Mouse (Mus musculus) C2C12 (cell line): ENCODE results near the gene Zfp746.

Experiments
- CTCF ChIP-seq: IDR thresholded peaks from one replicate; pipeline ENCODE4 v1.5.1; 2011; ENCODE audit not compliant: control insufficient read depth, insufficient read depth, insufficient read length
- FOSL1 ChIP-seq: IDR thresholded peaks from one replicate; pipeline ENCODE4 v1.8.0; 2011; ENCODE audit warnings: mild to moderate bottlenecking, low read length; ENCODE audit not compliant: poor library complexity, insufficient read depth, severe bottlenecking
- MAX ChIP-seq: IDR thresholded peaks from one replicate; pipeline ENCODE4 v1.6.1; 2011; ENCODE audit warnings: mild to moderate bottlenecking, control low read depth
- USF1 ChIP-seq: IDR thresholded peaks from one replicate; pipeline ENCODE4 v1.6.1; 2011; ENCODE audit warnings: low read depth, mild to moderate bottlenecking, control low read depth, moderate library complexity

GRCm38 (mm10) chr6:48064451-48064850 lies 21.9 kb downstream of the Zfp746 start:
- no peak for TF ChIP-seq CTCF
- TF ChIP-seq USF1: no peak
- TF ChIP-seq MAX: no peak
- TF ChIP-seq FOSL1: no peak
